In genomic region chr17:10326596-10327045, GRCm38 (mm10) we compare ENCODE assay signal across 8 mouse cellular contexts. TPM values are rescaled to one million over a fixed set of nuclear protein-coding genes. Genes with fewer than 3 reads are reported as not detected.
DNase-seq lines count a peak whose midpoint lies in the region; ATAC-seq and TF ChIP-seq lines count a peak whose summit lies in the region.

No protein-coding gene starts in this region.

- no peak overlapping the region for H3K4me3 ChIP-seq in forebrain, embryonic 16.5 days (replicated peaks; ENCODE audit: low read length)
- no peak overlapping the region for H3K4me3 ChIP-seq in forebrain, embryonic 10.5 days
- H3K4me3 ChIP-seq in liver, embryonic 13.5 days (replicated peaks), result no peak overlapping the region
- no peak overlapping the region for H3K4me3 ChIP-seq in stomach, postnatal 0 days (ENCODE audit: low read depth, low read length)

- 81% methylated on average over 3 of the region's 3 CpGs for WGBS in forebrain, embryonic 16.5 days
- WGBS in forebrain, embryonic 10.5 days, result 79% methylated on average over 3 of the region's 3 CpGs
- 44% methylated on average over 3 of the region's 3 CpGs for WGBS in liver, embryonic 13.5 days (ENCODE audit: insufficient replicate concordance)
- 63% methylated on average over 3 of the region's 3 CpGs for WGBS in stomach, postnatal 0 days

- DNase-seq in forebrain, embryonic 10.5 days (ENCODE audit: extremely low spot score, low spot score), result no peak
- peak; percentile 42 for DNase-seq in ovary, postnatal 36 days (ENCODE audit: low spot score)
- DNase-seq in ovary, postnatal 14 days (ENCODE audit: low spot score), result no peak
- peak; percentile 86 to 91 for DNase-seq in heart, adult 18-20 months
- DNase-seq in liver, embryonic 13.5 days, result no peak
- DNase-seq in stomach, postnatal 0 days (ENCODE audit: low spot score), result no peak
- no peak for DNase-seq in spleen, postnatal 10 days (ENCODE audit: low spot score in 2 of 2)

- peak; percentile 40 for TF ChIP-seq CTCF in stomach, postnatal 0 days (IDR thresholded peaks at IDR 0.05; ENCODE audit: low read depth)

- no peak overlapping the region for H3K9ac ChIP-seq in forebrain, embryonic 16.5 days (replicated peaks; ENCODE audit: low read depth, low read length)
- no peak overlapping the region for H3K9ac ChIP-seq in liver, embryonic 13.5 days
- no peak overlapping the region for H3K9ac ChIP-seq in stomach, postnatal 0 days (ENCODE audit: low read length)

- TF ChIP-seq EP300 in stomach, postnatal 0 days (optimal IDR thresholded peaks at IDR 0.05), result no peak

- H3K36me3 ChIP-seq in forebrain, embryonic 16.5 days (ENCODE audit: control insufficient read depth, insufficient read depth), result peaks cover 4% of the 10 kb centered on the region
- H3K36me3 ChIP-seq in forebrain, embryonic 10.5 days (replicated peaks), result peaks cover 28% of the 10 kb centered on the region
- H3K36me3 ChIP-seq in liver, embryonic 13.5 days, result no peaks in the 10 kb centered on the region
- no peaks in the 10 kb centered on the region for H3K36me3 ChIP-seq in stomach, postnatal 0 days (ENCODE audit: control insufficient read depth, insufficient read depth, low read length)

- no peak overlapping the region for H3K4me2 ChIP-seq in forebrain, embryonic 16.5 days (ENCODE audit: low read length)
- no peak overlapping the region for H3K4me2 ChIP-seq in liver, embryonic 13.5 days
- H3K4me2 ChIP-seq in stomach, postnatal 0 days (replicated peaks; ENCODE audit: low read depth), result no peak overlapping the region

- ATAC-seq in forebrain, embryonic 16.5 days, result 0 out of 2 replicates have a peak, but pooled peaks have one; percentile 50
- ATAC-seq in liver, embryonic 13.5 days (ENCODE audit: low read depth), result 0 out of 2 replicates have a peak, but pooled peaks have one; percentile 44
- ATAC-seq in stomach, postnatal 0 days (ENCODE audit: low FRiP score, low TSS enrichment), result peak; percentile 53; the same call in 1 of the 2 replicates

- no peaks in the 10 kb centered on the region for H3K27me3 ChIP-seq in forebrain, embryonic 16.5 days (replicated peaks; ENCODE audit: control insufficient read depth, insufficient read depth, low read length)
- H3K27me3 ChIP-seq in forebrain, embryonic 10.5 days (ENCODE audit: poor library complexity, severe bottlenecking), result no peaks in the 10 kb centered on the region
- H3K27me3 ChIP-seq in liver, embryonic 13.5 days, result no peaks in the 10 kb centered on the region
- H3K27me3 ChIP-seq in stomach, postnatal 0 days (ENCODE audit: control insufficient read depth, insufficient read depth, low read length), result no peaks in the 10 kb centered on the region

- H3K9me3 ChIP-seq in forebrain, embryonic 16.5 days (ENCODE audit: control insufficient read depth, low read length), result 0 out of 2 replicates have a peak, but pooled peaks cover 4% of the 10 kb centered on the region
- H3K9me3 ChIP-seq in forebrain, embryonic 10.5 days, result peaks cover 5% of the 10 kb centered on the region; the same call in 1 of the 2 replicates
- H3K9me3 ChIP-seq in liver, embryonic 13.5 days (replicated peaks), result no peaks in the 10 kb centered on the region
- H3K9me3 ChIP-seq in stomach, postnatal 0 days (ENCODE audit: control insufficient read depth, low read length), result no peaks in the 10 kb centered on the region

- no peak overlapping the region for H3K27ac ChIP-seq in forebrain, embryonic 16.5 days (ENCODE audit: low read length)
- no peak overlapping the region for H3K27ac ChIP-seq in forebrain, embryonic 10.5 days
- no peak overlapping the region for H3K27ac ChIP-seq in liver, embryonic 13.5 days
- H3K27ac ChIP-seq in stomach, postnatal 0 days (replicated peaks), result no peak overlapping the region

- H3K4me1 ChIP-seq in forebrain, embryonic 16.5 days (replicated peaks; ENCODE audit: control insufficient read depth, insufficient read depth, low read length), result peaks cover 7% of the 10 kb centered on the region
- peaks cover 34% of the 10 kb centered on the region for H3K4me1 ChIP-seq in forebrain, embryonic 10.5 days
- H3K4me1 ChIP-seq in liver, embryonic 13.5 days (replicated peaks), result peaks cover 22% of the 10 kb centered on the region
- no peaks in the 10 kb centered on the region for H3K4me1 ChIP-seq in stomach, postnatal 0 days (replicated peaks; ENCODE audit: control insufficient read depth, insufficient read depth)

RNA-seq across cellular contexts. Expression of gene Qk, which starts 7.0 kb away (rescaled TPM):
- polyA plus RNA-seq in forebrain, embryonic 16.5 days (2015; fragmentation: Nextera tagmentation; extraction: Ambion mirVana), result 37.6 and 43.6 TPM in 2 replicates
- 40.5 and 47.0 TPM in 2 replicates for polyA plus RNA-seq in forebrain, embryonic 10.5 days (2016; fragmentation: Nextera tagmentation; extraction: Ambion mirVana)
- 100 to 1,000 TPM; 490 to 493 TPM for total RNA-seq in heart, adult 18-20 months (2021)
- 7.6 and 9.1 TPM in 2 replicates for polyA plus RNA-seq in liver, embryonic 13.5 days (2015; fragmentation: Nextera tagmentation; extraction: Ambion mirVana)
- polyA plus RNA-seq in stomach, postnatal 0 days (2015; fragmentation: Nextera tagmentation; extraction: Ambion mirVana), result 9.7 and 9.8 TPM in 2 replicates

Comparison
In these comparisons a context has a peak if more than half of its experiments do, and no peak if none do; other contexts are left out.
1. DNase-seq: peak in ovary, postnatal 36 days (single experiment) and heart, adult 18-20 months (2 of 2); none in forebrain, embryonic 10.5 days (single experiment), ovary, postnatal 14 days (single experiment), liver, embryonic 13.5 days (single experiment), stomach, postnatal 0 days (single experiment) and spleen, postnatal 10 days (0 of 2).
2. Peak in every context shown above with its lines, with median percentiles within 50 percentile points of each other: ATAC-seq.